Mouse (Mus musculus) adrenal gland, postnatal 10 days (tissue): Measurements from ENCODE around the gene Samd5. TPM values are rescaled to one million over a fixed set of nuclear protein-coding genes. Genes with fewer than 3 reads are reported as not detected.

Source experiments
- DNase-seq: peaks from one replicate; pipeline ENCODE4 v3.0.0; 2021; ENCODE audit warnings: mixed read lengths
- total RNA-seq, 2 experiments: library from RNA; stranded (reverse); gene quantifications; 2 replicates each; pipeline ENCODE4 v1.2.3; 2021

The Samd5 gene
- total RNA-seq, 2 experiments from 2014 or later = 5.3 to 6.8 TPM

- DNase-seq = no peak
These were observed 100.9 kb downstream of the Samd5 start for GRCm38 (mm10) chr10:9574135-9574534.

Other genes starting within 250 kb of the Samd5 start
- 10 to 100 TPM; 18.4 to 27.5 TPM for gene Stxbp5, start 225.9 kb upstream of the Samd5 start, total RNA-seq